Mouse (Mus musculus) heart, adult 8-10 months (tissue): ENCODE measurements around the gene Atg4b. TPM values are rescaled to one million over a fixed set of nuclear protein-coding genes. Genes with fewer than 3 reads are reported as not detected.

Experiments used
- DNase-seq: peaks from one replicate; pipeline ENCODE4 v3.0.0; 2022; ENCODE audit warnings: low spot score
- total RNA-seq, 4 experiments: library from RNA; stranded (reverse); gene quantifications; 2 replicates each; pipeline ENCODE4 v1.2.4; 2022

The Atg4b gene
- 10 to 100 TPM; 28.5 to 35.3 (median 34.6) TPM for total RNA-seq

- DNase-seq: no peak
These were observed at the start of gene Atg4b for GRCm38 (mm10) chr1:93751290-93751689. Atg4b (plus strand) TSS chr1:93751500.

- no peak for DNase-seq
These were observed 49.2 kb upstream of the Atg4b start for GRCm38 (mm10) chr1:93702106-93702505.

- no peak for DNase-seq
These were observed 47.7 kb upstream of the Atg4b start for GRCm38 (mm10) chr1:93703472-93704048.

GRCm38 (mm10) chr1:93704341-93704740 lies 47.0 kb upstream of the Atg4b start:
- DNase-seq: no peak

- no peak for DNase-seq
These were observed 45.9 kb upstream of the Atg4b start for GRCm38 (mm10) chr1:93705389-93705788.

GRCm38 (mm10) chr1:93716166-93716565 lies 35.1 kb upstream of the Atg4b start:
- DNase-seq: no peak

- DNase-seq: no peak
These were observed 29.7 kb upstream of the Atg4b start for GRCm38 (mm10) chr1:93721557-93721956.

GRCm38 (mm10) chr1:93724623-93725022 lies 26.7 kb upstream of the Atg4b start:
- DNase-seq: no peak

GRCm38 (mm10) chr1:93725665-93726064 lies 25.6 kb upstream of the Atg4b start:
- DNase-seq: no peak

- no peak for DNase-seq
These were observed 25.2 kb upstream of the Atg4b start for GRCm38 (mm10) chr1:93726116-93726515.

GRCm38 (mm10) chr1:93726974-93727373 lies 24.3 kb upstream of the Atg4b start:
- DNase-seq: peak; percentile 76

GRCm38 (mm10) chr1:93731103-93731502 lies 20.2 kb upstream of the Atg4b start:
- DNase-seq: no peak

- no peak for DNase-seq
These were observed 19.4 kb upstream of the Atg4b start for GRCm38 (mm10) chr1:93731880-93732281.

GRCm38 (mm10) chr1:93735859-93736258 lies 15.4 kb upstream of the Atg4b start:
- no peak for DNase-seq

- no peak for DNase-seq
These were observed 13.6 kb upstream of the Atg4b start for GRCm38 (mm10) chr1:93737711-93738110.

- DNase-seq: no peak
These were observed 10.6 kb upstream of the Atg4b start for GRCm38 (mm10) chr1:93740671-93741070.

GRCm38 (mm10) chr1:93741987-93742386 lies 9.3 kb upstream of the Atg4b start:
- DNase-seq: no peak

GRCm38 (mm10) chr1:93742910-93743309 lies 8.4 kb upstream of the Atg4b start:
- DNase-seq: no peak

- DNase-seq: no peak
These were observed 5.1 kb upstream of the Atg4b start for GRCm38 (mm10) chr1:93746179-93746578.

GRCm38 (mm10) chr1:93748539-93748938 lies 2.8 kb upstream of the Atg4b start:
- DNase-seq: no peak

GRCm38 (mm10) chr1:93753911-93754572 lies 2.7 kb downstream of the Atg4b start:
- DNase-seq: peak; percentile 26

- DNase-seq: peak; percentile 83
These were observed 3.4 kb downstream of the Atg4b start, which contains the start of gene Thap4 for GRCm38 (mm10) chr1:93754573-93755290. Thap4 (minus strand) TSS chr1:93754864.

- DNase-seq: no peak
These were observed 4.0 kb downstream of the Atg4b start for GRCm38 (mm10) chr1:93755291-93755610.
